In genomic region chr8:58753769-58754168, GRCm38 (mm10) we compare ENCODE assay signal across 25 mouse cellular contexts.
DNase-seq lines count a peak whose midpoint lies in the region; ATAC-seq lines count a peak whose summit lies in the region.
"Had no signal": no experiment of that assay in that cellular context is flagged by ENCODE, and none has a peak within 500 bp of the region (broad histone marks: within the 10 kb centered on the region; RNA-seq: fewer than 3 reads in every experiment).

No protein-coding gene starts in this region.

- no peaks in the 10 kb centered on the region for H3K36me3 ChIP-seq in forebrain, embryonic 12.5 days (replicated peaks)
- no peaks in the 10 kb centered on the region for H3K36me3 ChIP-seq in forebrain, embryonic 11.5 days (ENCODE audit: control insufficient read depth, insufficient read depth, low read length)
- H3K36me3 ChIP-seq in hindbrain, embryonic 13.5 days = no peaks in the 10 kb centered on the region
- no peaks in the 10 kb centered on the region for H3K36me3 ChIP-seq in hindbrain, embryonic 10.5 days
- H3K36me3 ChIP-seq in neural tube, embryonic 13.5 days = no peaks in the 10 kb centered on the region
- H3K36me3 ChIP-seq in neural tube, embryonic 15.5 days = no peaks in the 10 kb centered on the region
- H3K36me3 ChIP-seq: forebrain, embryonic 10.5 days; heart, embryonic 10.5 days; heart, embryonic 13.5 days had no signal

- no peaks in the 10 kb centered on the region for H3K4me1 ChIP-seq in forebrain, embryonic 12.5 days
- no peaks in the 10 kb centered on the region for H3K4me1 ChIP-seq in forebrain, embryonic 11.5 days (replicated peaks; ENCODE audit: control insufficient read depth, insufficient read depth, low read length)
- no peaks in the 10 kb centered on the region for H3K4me1 ChIP-seq in hindbrain, embryonic 13.5 days (replicated peaks)
- H3K4me1 ChIP-seq in hindbrain, embryonic 10.5 days (replicated peaks) = no peaks in the 10 kb centered on the region
- H3K4me1 ChIP-seq in neural tube, embryonic 13.5 days (replicated peaks) = no peaks in the 10 kb centered on the region
- H3K4me1 ChIP-seq in neural tube, embryonic 15.5 days = no peaks in the 10 kb centered on the region
- H3K4me1 ChIP-seq: forebrain, embryonic 10.5 days; heart, embryonic 10.5 days; heart, embryonic 13.5 days had no signal

- no peak overlapping the region for H3K27ac ChIP-seq in forebrain, embryonic 12.5 days
- no peak overlapping the region for H3K27ac ChIP-seq in forebrain, embryonic 11.5 days (ENCODE audit: low read depth, low read length)
- no peak overlapping the region for H3K27ac ChIP-seq in hindbrain, embryonic 13.5 days
- H3K27ac ChIP-seq in hindbrain, embryonic 10.5 days = no peak overlapping the region
- no peak overlapping the region for H3K27ac ChIP-seq in neural tube, embryonic 13.5 days (replicated peaks)
- H3K27ac ChIP-seq in neural tube, embryonic 15.5 days (replicated peaks) = no peak overlapping the region
- H3K27ac ChIP-seq: forebrain, embryonic 10.5 days; heart, adult 2 months; heart, embryonic 10.5 days; heart, embryonic 13.5 days; hindbrain, embryonic 14.5 days had no signal

- DNase-seq in forebrain, embryonic 11.5 days (ENCODE audit: low spot score) = no peak
- no peak for DNase-seq in hindbrain, embryonic 10.5 days (ENCODE audit: low spot score)
- DNase-seq in retina, postnatal 1 day = peak; percentile 8
- no peak for DNase-seq in urinary bladder, adult 2 months (ENCODE audit: low spot score)
- DNase-seq: adrenal gland, adult 8-10 months; adrenal gland, postnatal 25 days; cerebellum, adult 18-20 months; cerebellum, adult 9-10 months; cerebellum, postnatal 14 days; gastrocnemius, postnatal 10 days; gastrocnemius, postnatal 36 days; heart, adult 2 months; heart, postnatal 14 days; heart, postnatal 4 days had no signal

- no peak overlapping the region for H3K4me3 ChIP-seq in forebrain, embryonic 12.5 days (replicated peaks)
- no peak overlapping the region for H3K4me3 ChIP-seq in forebrain, embryonic 11.5 days (ENCODE audit: low read depth, low read length)
- no peak overlapping the region for H3K4me3 ChIP-seq in hindbrain, embryonic 13.5 days
- H3K4me3 ChIP-seq in hindbrain, embryonic 10.5 days = no peak overlapping the region
- no peak overlapping the region for H3K4me3 ChIP-seq in neural tube, embryonic 13.5 days
- no peak overlapping the region for H3K4me3 ChIP-seq in neural tube, embryonic 15.5 days (replicated peaks)
- H3K4me3 ChIP-seq: forebrain, embryonic 10.5 days; heart, adult 2 months; heart, embryonic 10.5 days; heart, embryonic 13.5 days had no signal

- ATAC-seq in forebrain, embryonic 12.5 days (ENCODE audit: low FRiP score) = peak; percentile 75; the same call in 1 of the 2 replicates
- no peak for ATAC-seq in forebrain, embryonic 11.5 days (replicated peaks; ENCODE audit: low FRiP score)
- ATAC-seq in hindbrain, embryonic 13.5 days (ENCODE audit: low FRiP score) = peak; percentile 46; the same call in 1 of the 2 replicates
- peak; percentile 71; the same call in 1 of the 2 replicates for ATAC-seq in neural tube, embryonic 13.5 days (ENCODE audit: low read depth)
- ATAC-seq in neural tube, embryonic 15.5 days (ENCODE audit: low FRiP score) = no peak
- ATAC-seq: activated CD4-positive, CD25-positive, alpha-beta regulatory T cell, adult 4 months; inflammation-experienced regulatory T-cells, adult 6 months; intestine, embryonic 16.5 days had no signal

- no peak overlapping the region for H3K4me2 ChIP-seq in forebrain, embryonic 12.5 days
- H3K4me2 ChIP-seq in forebrain, embryonic 11.5 days (ENCODE audit: low read depth, low read length, severe bottlenecking) = no peak overlapping the region
- H3K4me2 ChIP-seq in hindbrain, embryonic 13.5 days = no peak overlapping the region
- no peak overlapping the region for H3K4me2 ChIP-seq in neural tube, embryonic 13.5 days
- H3K4me2 ChIP-seq in neural tube, embryonic 15.5 days = no peak overlapping the region
- H3K4me2 ChIP-seq: heart, embryonic 13.5 days; hindbrain, embryonic 14.5 days had no signal

- no peak overlapping the region for H3K9ac ChIP-seq in forebrain, embryonic 12.5 days
- no peak overlapping the region for H3K9ac ChIP-seq in forebrain, embryonic 11.5 days (ENCODE audit: low read length)
- no peak overlapping the region for H3K9ac ChIP-seq in hindbrain, embryonic 13.5 days
- no peak overlapping the region for H3K9ac ChIP-seq in neural tube, embryonic 13.5 days
- H3K9ac ChIP-seq in neural tube, embryonic 15.5 days (replicated peaks) = no peak overlapping the region
- H3K9ac ChIP-seq: heart, embryonic 13.5 days; hindbrain, embryonic 14.5 days had no signal

- 57% methylated on average over 2 of the region's 2 CpGs for WGBS in forebrain, embryonic 12.5 days
- 78% methylated on average over 2 of the region's 2 CpGs for WGBS in forebrain, embryonic 11.5 days
- 50% methylated on average over 2 of the region's 2 CpGs for WGBS in hindbrain, embryonic 13.5 days
- WGBS in hindbrain, embryonic 10.5 days = 76% methylated on average over 2 of the region's 2 CpGs
- 39% methylated on average over 2 of the region's 2 CpGs for WGBS in neural tube, embryonic 13.5 days
- 42% methylated on average over 2 of the region's 2 CpGs for WGBS in neural tube, embryonic 15.5 days

- no peaks in the 10 kb centered on the region for H3K27me3 ChIP-seq in forebrain, embryonic 12.5 days
- no peaks in the 10 kb centered on the region for H3K27me3 ChIP-seq in forebrain, embryonic 11.5 days (ENCODE audit: control insufficient read depth, insufficient read depth, low read length)
- H3K27me3 ChIP-seq in hindbrain, embryonic 13.5 days = no peaks in the 10 kb centered on the region
- H3K27me3 ChIP-seq in hindbrain, embryonic 10.5 days (ENCODE audit: insufficient read depth, poor library complexity, severe bottlenecking) = no peaks in the 10 kb centered on the region
- no peaks in the 10 kb centered on the region for H3K27me3 ChIP-seq in neural tube, embryonic 13.5 days
- H3K27me3 ChIP-seq in neural tube, embryonic 15.5 days (replicated peaks) = no peaks in the 10 kb centered on the region
- H3K27me3 ChIP-seq: heart, embryonic 13.5 days had no signal

- no peaks in the 10 kb centered on the region for H3K9me3 ChIP-seq in forebrain, embryonic 12.5 days
- H3K9me3 ChIP-seq in forebrain, embryonic 11.5 days (ENCODE audit: control insufficient read depth, low read length) = no peaks in the 10 kb centered on the region
- 0 out of 2 replicates have a peak, but pooled peaks cover 4% of the 10 kb centered on the region for H3K9me3 ChIP-seq in hindbrain, embryonic 13.5 days
- H3K9me3 ChIP-seq in hindbrain, embryonic 10.5 days = peaks cover 9% of the 10 kb centered on the region
- H3K9me3 ChIP-seq in neural tube, embryonic 13.5 days = peaks cover 14% of the 10 kb centered on the region; the same call in 1 of the 2 replicates
- H3K9me3 ChIP-seq in neural tube, embryonic 15.5 days (replicated peaks) = no peaks in the 10 kb centered on the region
- H3K9me3 ChIP-seq: heart, embryonic 10.5 days had no signal

Comparison
In these comparisons a context has a peak if more than half of its experiments do, and no peak if none do; other contexts are left out.
1. ATAC-seq: peak in forebrain, embryonic 12.5 days (single experiment), hindbrain, embryonic 13.5 days (single experiment) and neural tube, embryonic 13.5 days (single experiment); none in forebrain, embryonic 11.5 days (single experiment) and neural tube, embryonic 15.5 days (single experiment).